Mouse (Mus musculus) hindbrain, embryonic 13.5 days (tissue): ENCODE results near the gene Tppp3. TPM values are rescaled to one million over a fixed set of nuclear protein-coding genes. Genes with fewer than 3 reads are reported as not detected.
A peak's percentile ranks its signal among the peaks of the same experiment; 100 is the strongest.

Experiments used
- ATAC-seq: fragments of 200-750 bp; cut with Nextera tagmentation; 2 replicates; pipeline ENCODE4 v1.8.0; 2017; ENCODE audit warnings: moderate TSS enrichment; ENCODE audit not compliant: low FRiP score
- H3K27ac ChIP-seq: fragments of 300-500 bp; sonication (generic); 2 replicates; pipeline ENCODE4 v1.5.1; 2015; ENCODE audit warnings: inconsistent platforms, mild to moderate bottlenecking, moderate library complexity
- H3K27me3 ChIP-seq: fragments of 300-500 bp; sonication (generic); 2 replicates; pipeline ENCODE4 v1.6.1; 2015; ENCODE audit warnings: mild to moderate bottlenecking, inconsistent platforms
- H3K36me3 ChIP-seq: fragments of 300-500 bp; sonication (generic); 2 replicates; pipeline ENCODE4 v1.6.1; 2015; ENCODE audit warnings: mild to moderate bottlenecking, inconsistent platforms
- H3K4me1 ChIP-seq: fragments of 300-500 bp; sonication (generic); replicated peaks from 2 replicates; pipeline ENCODE4 v1.6.1; 2015; ENCODE audit warnings: inconsistent platforms
- H3K4me2 ChIP-seq: fragments of 300-500 bp; sonication (generic); 2 replicates; pipeline ENCODE4 v1.6.1; 2015; ENCODE audit warnings: inconsistent platforms, mild to moderate bottlenecking, moderate library complexity
- H3K4me3 ChIP-seq: fragments of 300-500 bp; sonication (generic); 2 replicates; pipeline ENCODE4 v1.5.1; 2015; ENCODE audit warnings: mild to moderate bottlenecking, inconsistent platforms
- H3K9ac ChIP-seq: fragments of 300-500 bp; sonication (generic); 2 replicates; pipeline ENCODE4 v1.6.1; 2015; ENCODE audit warnings: mild to moderate bottlenecking, inconsistent platforms
- H3K9me3 ChIP-seq: fragments of 300-500 bp; sonication (generic); 2 replicates; pipeline ENCODE4 v1.6.1; 2016; ENCODE audit warnings: inconsistent platforms
- WGBS: fragments of 180-500 bp; shearing (Covaris S2); methylation state at CpG from one replicate; pipeline ENCODE4 v1.1.7; 2015; 5-methylcytosine and 5-hydroxymethylcytosine counted together
- polyA plus RNA-seq: library from polyadenylated mRNA; unstranded; fragments of >200 nt; fragmentation: Nextera tagmentation; extraction: Ambion mirVana; gene quantifications from 2 replicates; pipeline ENCODE4 v1.2.1, GENCODE M21; 2015

Gene Tppp3
- polyA plus RNA-seq, 1 experiment from 2014 or later = 181 TPM

GRCm38 (mm10) chr8:105472983-105473382 lies 1.7 kb upstream of the Tppp3 start:
- H3K4me1 ChIP-seq = peaks cover 82% of the 10 kb centered on the region
- no peaks in the 10 kb centered on the region for H3K9me3 ChIP-seq
- H3K9ac ChIP-seq = no peak overlapping the region
- H3K36me3 ChIP-seq = peaks cover 11% of the 10 kb centered on the region; the same call in 1 of the 2 replicates
- WGBS = 55% methylated on average over 9 of the region's 9 CpGs
- H3K4me2 ChIP-seq = no peak overlapping the region
- ATAC-seq = no peak
- H3K27ac ChIP-seq = no peak overlapping the region
- no peak overlapping the region for H3K4me3 ChIP-seq
- peaks cover 8% of the 10 kb centered on the region; the same call in 1 of the 2 replicates for H3K27me3 ChIP-seq

- WGBS = 21% methylated on average over 23 of the region's 23 CpGs
- no peak overlapping the region for H3K4me3 ChIP-seq
- peaks cover 15% of the 10 kb centered on the region for H3K36me3 ChIP-seq
- no peak overlapping the region; the same call in 1 of the 2 replicates for H3K27ac ChIP-seq
- H3K4me1 ChIP-seq = peaks cover 86% of the 10 kb centered on the region
- ATAC-seq = no peak
- no peaks in the 10 kb centered on the region for H3K9me3 ChIP-seq
- H3K9ac ChIP-seq = no peak overlapping the region
- H3K4me2 ChIP-seq = no peak overlapping the region
- H3K27me3 ChIP-seq = peaks cover 8% of the 10 kb centered on the region; the same call in 1 of the 2 replicates
Observed at GRCm38 (mm10) chr8:105472414-105472932, 1.1 kb upstream of the Tppp3 start.

- WGBS = 13% methylated on average over 11 of the region's 11 CpGs
- H3K9ac ChIP-seq = peak overlapping the region; percentile 75
- peak overlapping the region; percentile 64 for H3K4me2 ChIP-seq
- H3K4me3 ChIP-seq = peak overlapping the region; percentile 46
- peaks cover 8% of the 10 kb centered on the region; the same call in 1 of the 2 replicates for H3K27me3 ChIP-seq
- ATAC-seq = peak; percentile 77; the same call in 1 of the 2 replicates
- H3K27ac ChIP-seq = peak overlapping the region; percentile 90
- H3K4me1 ChIP-seq = peaks cover 90% of the 10 kb centered on the region
- no peaks in the 10 kb centered on the region for H3K9me3 ChIP-seq
- peaks cover 25% of the 10 kb centered on the region for H3K36me3 ChIP-seq
Observed at GRCm38 (mm10) chr8:105470681-105471313, 529 bp downstream of the Tppp3 start.

- Histone ChIP-seq H3K9ac (peak overlapping the region; percentile 75), H3K27me3 (peaks cover 8% of the 10 kb centered on the region; the same call in 1 of the 2 replicates), H3K27ac (peak overlapping the region; percentile 90), H3K4me2 (peak overlapping the region; percentile 64), H3K9me3 (no peaks in the 10 kb centered on the region), H3K4me1 (peaks cover 87% of the 10 kb centered on the region), H3K36me3 (peaks cover 21% of the 10 kb centered on the region), H3K4me3 (peak overlapping the region; percentile 46)
- no peak for ATAC-seq
- WGBS = 57% methylated on average over 5 of the region's 5 CpGs
Observed at GRCm38 (mm10) chr8:105470262-105470661, 1.1 kb downstream of the Tppp3 start.

- Histone ChIP-seq H3K4me2 (peak overlapping the region; percentile 64), H3K9me3 (no peaks in the 10 kb centered on the region), H3K36me3 (peaks cover 20% of the 10 kb centered on the region), H3K27ac (peak overlapping the region; percentile 90), H3K4me3 (peak overlapping the region; percentile 46), H3K9ac (peak overlapping the region; percentile 75), H3K4me1 (peaks cover 87% of the 10 kb centered on the region), H3K27me3 (peaks cover 8% of the 10 kb centered on the region; the same call in 1 of the 2 replicates)
- WGBS = 67% methylated on average over 5 of the region's 5 CpGs
- ATAC-seq = no peak
Observed at GRCm38 (mm10) chr8:105469816-105470215, 1.5 kb downstream of the Tppp3 start.

- Histone ChIP-seq H3K9ac (peak overlapping the region; percentile 75; the same call in 1 of the 2 replicates), H3K27me3 (peaks cover 8% of the 10 kb centered on the region; the same call in 1 of the 2 replicates), H3K9me3 (no peaks in the 10 kb centered on the region), H3K27ac (peak overlapping the region; percentile 90), H3K36me3 (peaks cover 20% of the 10 kb centered on the region), H3K4me2 (peak overlapping the region; percentile 64), H3K4me3 (peak overlapping the region; percentile 46), H3K4me1 (peaks cover 87% of the 10 kb centered on the region)
- WGBS = 8% methylated on average over 6 of the region's 6 CpGs
- peak; percentile 47 for ATAC-seq
Observed at GRCm38 (mm10) chr8:105469041-105469695, 2.2 kb downstream of the Tppp3 start.

- H3K4me1 ChIP-seq = peaks cover 87% of the 10 kb centered on the region
- no peak overlapping the region for H3K4me2 ChIP-seq
- peaks cover 20% of the 10 kb centered on the region for H3K36me3 ChIP-seq
- H3K27ac ChIP-seq = peak overlapping the region; percentile 90
- no peak for ATAC-seq
- no peak overlapping the region for H3K9ac ChIP-seq
- peaks cover 4% of the 10 kb centered on the region; the same call in 1 of the 2 replicates for H3K27me3 ChIP-seq
- no peaks in the 10 kb centered on the region for H3K9me3 ChIP-seq
- no peak overlapping the region for H3K4me3 ChIP-seq
- 92% methylated on average over 27 of the region's 27 CpGs for WGBS
Observed at GRCm38 (mm10) chr8:105468002-105468720, 3.2 kb downstream of the Tppp3 start.

- H3K9ac ChIP-seq = peak overlapping the region; percentile 24; the same call in 1 of the 2 replicates
- no peak overlapping the region for H3K4me3 ChIP-seq
- no peak overlapping the region for H3K4me2 ChIP-seq
- no peaks in the 10 kb centered on the region for H3K27me3 ChIP-seq
- ATAC-seq = no peak
- peaks cover 20% of the 10 kb centered on the region for H3K36me3 ChIP-seq
- 94% methylated on average over 10 of the region's 10 CpGs for WGBS
- H3K9me3 ChIP-seq = no peaks in the 10 kb centered on the region
- peaks cover 84% of the 10 kb centered on the region for H3K4me1 ChIP-seq
- peak overlapping the region; percentile 77 for H3K27ac ChIP-seq
Observed at GRCm38 (mm10) chr8:105467396-105467985, 3.8 kb downstream of the Tppp3 start.

GRCm38 (mm10) chr8:105466700-105467291 lies 4.5 kb downstream of the Tppp3 start:
- Histone ChIP-seq H3K36me3 (peaks cover 20% of the 10 kb centered on the region), H3K4me3 (no peak overlapping the region), H3K4me2 (no peak overlapping the region), H3K9ac (peak overlapping the region; percentile 24; the same call in 1 of the 2 replicates), H3K27ac (peak overlapping the region; percentile 77), H3K27me3 (no peaks in the 10 kb centered on the region), H3K4me1 (peaks cover 79% of the 10 kb centered on the region), H3K9me3 (no peaks in the 10 kb centered on the region)
- no peak for ATAC-seq
- WGBS = 66% methylated on average over 7 of the region's 7 CpGs

GRCm38 (mm10) chr8:105466246-105466645 lies 5.1 kb downstream of the Tppp3 start:
- Histone ChIP-seq H3K27me3 (no peaks in the 10 kb centered on the region), H3K4me2 (no peak overlapping the region), H3K4me3 (no peak overlapping the region), H3K27ac (peak overlapping the region; percentile 77), H3K9me3 (no peaks in the 10 kb centered on the region), H3K9ac (no peak overlapping the region), H3K4me1 (peaks cover 73% of the 10 kb centered on the region), H3K36me3 (peaks cover 20% of the 10 kb centered on the region)
- WGBS = 87% methylated on average over 6 of the region's 6 CpGs
- no peak for ATAC-seq

- no peak for ATAC-seq
- H3K4me2 ChIP-seq = no peak overlapping the region
- WGBS = 59% methylated on average over 7 of the region's 7 CpGs
- H3K4me3 ChIP-seq = no peak overlapping the region
- H3K27ac ChIP-seq = peak overlapping the region; percentile 45
- H3K9ac ChIP-seq = no peak overlapping the region
- no peaks in the 10 kb centered on the region for H3K9me3 ChIP-seq
- H3K4me1 ChIP-seq = peaks cover 66% of the 10 kb centered on the region
- H3K27me3 ChIP-seq = no peaks in the 10 kb centered on the region
- peaks cover 20% of the 10 kb centered on the region for H3K36me3 ChIP-seq
Observed at GRCm38 (mm10) chr8:105464595-105464994, 6.7 kb downstream of the Tppp3 start.
